Mouse (Mus musculus): ENCODE measurements at regions not wholly inside any gene's neighbourhood (a gene's known extent, or its start where the extent isn't known, plus 50 kb on each side); places are given as distances from the start of the nearest gene placed in this dataset.

GRCm38 (mm10) chr16:93035626-93036025, 209.7 kb upstream of the Runx1 start:
- H3K36me3 ChIP-seq (ENCODE audit: control insufficient read depth, insufficient read depth, low read length, poor library complexity, severe bottlenecking), result no peaks in the 10 kb centered on the region
- H3K27ac ChIP-seq (ENCODE audit: insufficient read depth, low read depth, low read length, poor library complexity, severe bottlenecking), result no peak overlapping the region
- no peaks in the 10 kb centered on the region for H3K4me1 ChIP-seq (ENCODE audit: control insufficient read depth in 2 of 2, insufficient read depth in 2 of 2, low read length in 2 of 2, poor library complexity in 1 of 2)
- H3K4me3 ChIP-seq (ENCODE audit: insufficient read depth in 1 of 2, low read depth in 1 of 2, low read length in 2 of 2, poor library complexity in 1 of 2, severe bottlenecking in 1 of 2), result no peak overlapping the region
- DNase-seq (ENCODE audit: low read depth, low spot score), result no peak
- H3K9ac ChIP-seq (ENCODE audit: insufficient read depth, low read depth, low read length, poor library complexity, severe bottlenecking), result no peak overlapping the region
- TF ChIP-seq ZNF384 (IDR thresholded peaks at IDR 0.05; ENCODE audit: low read depth, low read length), result no peak
- no peak for TF ChIP-seq ZC3H11A (IDR thresholded peaks at IDR 0.05; ENCODE audit: borderline replicate concordance, low read depth, low read length)
- TF ChIP-seq CHD2 (IDR thresholded peaks at IDR 0.05; ENCODE audit: low read depth, low read length), result no peak
- no peak for TF ChIP-seq MAFK (IDR thresholded peaks at IDR 0.05; ENCODE audit: insufficient read depth, low read depth, low read length)
- TF ChIP-seq HCFC1 (IDR thresholded peaks at IDR 0.05; ENCODE audit: borderline replicate concordance, insufficient read depth, low read length), result no peak
- in situ Hi-C loops (cut with MboI; ENCODE audit: low sequenced_read_pairs in 2 of 2, unreplicated experiment in 2 of 2), result no loop called here
- H3K9me3 ChIP-seq (ENCODE audit: control insufficient read depth, insufficient read depth, low read depth, low read length), result no peaks in the 10 kb centered on the region

- Histone ChIP-seq H3K36me3 (ENCODE audit: control insufficient read depth, insufficient read depth, low read length, poor library complexity, severe bottlenecking) (no peaks in the 10 kb centered on the region), H3K9ac (ENCODE audit: insufficient read depth, low read depth, low read length, poor library complexity, severe bottlenecking) (no peak overlapping the region), H3K27ac (ENCODE audit: insufficient read depth, low read depth, low read length, poor library complexity, severe bottlenecking) (no peak overlapping the region), H3K4me3 (ENCODE audit: insufficient read depth in 1 of 2, low read depth in 1 of 2, low read length in 2 of 2, poor library complexity in 1 of 2, severe bottlenecking in 1 of 2) (no peak overlapping the region), H3K4me1 (ENCODE audit: control insufficient read depth in 2 of 2, insufficient read depth in 2 of 2, low read length in 2 of 2, poor library complexity in 1 of 2) (no peaks in the 10 kb centered on the region), H3K9me3 (ENCODE audit: control insufficient read depth, insufficient read depth, low read depth, low read length) (no peaks in the 10 kb centered on the region)
- in situ Hi-C loops (cut with MboI; ENCODE audit: low sequenced_read_pairs in 2 of 2, unreplicated experiment in 2 of 2), result no loop called here
- TF ChIP-seq CHD2 (IDR thresholded peaks at IDR 0.05; ENCODE audit: low read depth, low read length) (no peak), HCFC1 (IDR thresholded peaks at IDR 0.05; ENCODE audit: borderline replicate concordance, insufficient read depth, low read length) (no peak), ZNF384 (IDR thresholded peaks at IDR 0.05; ENCODE audit: low read depth, low read length) (no peak)
- DNase-seq (ENCODE audit: low read depth, low spot score), result no peak
Observed at GRCm38 (mm10) chr16:93033943-93034342, 208.0 kb upstream of the Runx1 start.

DNA sequence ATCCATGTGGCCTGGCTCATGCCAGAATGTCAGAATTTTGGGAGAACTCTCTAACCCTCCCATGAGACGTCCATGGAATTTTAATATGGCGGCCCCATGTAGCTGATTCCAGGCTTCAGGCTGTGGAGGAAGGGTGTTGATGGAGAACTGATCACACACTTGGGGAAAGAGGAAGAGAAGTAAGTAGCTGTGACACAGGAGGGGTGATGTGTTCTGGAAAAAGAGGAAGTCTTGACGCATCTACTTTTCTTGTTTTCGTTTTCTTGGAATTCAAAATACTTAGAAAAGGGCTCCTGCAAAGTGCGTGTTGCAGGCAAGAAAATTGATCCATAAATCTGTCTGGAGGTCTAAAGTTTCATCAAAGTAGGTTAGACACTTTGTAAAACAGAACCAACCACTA, 205.7 kb upstream of the Runx1 start:
- Histone ChIP-seq H3K4me1 (ENCODE audit: control insufficient read depth in 2 of 2, insufficient read depth in 2 of 2, low read length in 2 of 2, poor library complexity in 1 of 2) (no peaks in the 10 kb centered on the region), H3K9ac (ENCODE audit: insufficient read depth, low read depth, low read length, poor library complexity, severe bottlenecking) (no peak overlapping the region), H3K36me3 (ENCODE audit: control insufficient read depth, insufficient read depth, low read length, poor library complexity, severe bottlenecking) (no peaks in the 10 kb centered on the region), H3K4me3 (ENCODE audit: insufficient read depth in 1 of 2, low read depth in 1 of 2, low read length in 2 of 2, poor library complexity in 1 of 2, severe bottlenecking in 1 of 2) (no peak overlapping the region), H3K27ac (ENCODE audit: insufficient read depth, low read depth, low read length, poor library complexity, severe bottlenecking) (no peak overlapping the region), H3K9me3 (ENCODE audit: control insufficient read depth, insufficient read depth, low read depth, low read length) (no peaks in the 10 kb centered on the region)
- in situ Hi-C loops (cut with MboI; ENCODE audit: low sequenced_read_pairs in 2 of 2, unreplicated experiment in 2 of 2), result no loop called here
- no peak for DNase-seq (ENCODE audit: low read depth, low spot score)
- TF ChIP-seq ZC3H11A (IDR thresholded peaks at IDR 0.05; ENCODE audit: borderline replicate concordance, low read depth, low read length) (no peak), ZNF384 (IDR thresholded peaks at IDR 0.05; ENCODE audit: low read depth, low read length) (no peak), MAFK (IDR thresholded peaks at IDR 0.05; ENCODE audit: insufficient read depth, low read depth, low read length) (no peak), HCFC1 (IDR thresholded peaks at IDR 0.05; ENCODE audit: borderline replicate concordance, insufficient read depth, low read length) (no peak), CHD2 (IDR thresholded peaks at IDR 0.05; ENCODE audit: low read depth, low read length) (no peak)

GRCm38 (mm10) chr16:93028640-93029039, 202.7 kb upstream of the Runx1 start:
- TF ChIP-seq CHD2 (IDR thresholded peaks at IDR 0.05; ENCODE audit: low read depth, low read length) (no peak), ZNF384 (IDR thresholded peaks at IDR 0.05; ENCODE audit: low read depth, low read length) (no peak), ZC3H11A (IDR thresholded peaks at IDR 0.05; ENCODE audit: borderline replicate concordance, low read depth, low read length) (no peak), MAFK (IDR thresholded peaks at IDR 0.05; ENCODE audit: insufficient read depth, low read depth, low read length) (no peak), HCFC1 (IDR thresholded peaks at IDR 0.05; ENCODE audit: borderline replicate concordance, insufficient read depth, low read length) (no peak)
- no peak overlapping the region for H3K4me3 ChIP-seq (ENCODE audit: insufficient read depth in 1 of 2, low read depth in 1 of 2, low read length in 2 of 2, poor library complexity in 1 of 2, severe bottlenecking in 1 of 2)
- in situ Hi-C loops (cut with MboI; ENCODE audit: low sequenced_read_pairs in 2 of 2, unreplicated experiment in 2 of 2), result no loop called here

GRCm38 (mm10) chr16:93028016-93028415, 202.1 kb upstream of the Runx1 start:
- in situ Hi-C loops (cut with MboI; ENCODE audit: low sequenced_read_pairs in 2 of 2, unreplicated experiment in 2 of 2), result no loop called here
- Histone ChIP-seq H3K4me1 (ENCODE audit: control insufficient read depth in 2 of 2, insufficient read depth in 2 of 2, low read length in 2 of 2, poor library complexity in 1 of 2) (no peaks in the 10 kb centered on the region), H3K4me3 (ENCODE audit: insufficient read depth in 1 of 2, low read depth in 1 of 2, low read length in 2 of 2, poor library complexity in 1 of 2, severe bottlenecking in 1 of 2) (no peak overlapping the region), H3K9ac (ENCODE audit: insufficient read depth, low read depth, low read length, poor library complexity, severe bottlenecking) (no peak overlapping the region), H3K9me3 (ENCODE audit: control insufficient read depth, insufficient read depth, low read depth, low read length) (no peaks in the 10 kb centered on the region), H3K27ac (ENCODE audit: insufficient read depth, low read depth, low read length, poor library complexity, severe bottlenecking) (no peak overlapping the region), H3K36me3 (ENCODE audit: control insufficient read depth, insufficient read depth, low read length, poor library complexity, severe bottlenecking) (no peaks in the 10 kb centered on the region)
- no peak for DNase-seq (ENCODE audit: low read depth, low spot score)
- no peak for TF ChIP-seq ZNF384 (IDR thresholded peaks at IDR 0.05; ENCODE audit: low read depth, low read length)
- TF ChIP-seq HCFC1 (IDR thresholded peaks at IDR 0.05; ENCODE audit: borderline replicate concordance, insufficient read depth, low read length), result no peak
- no peak for TF ChIP-seq ZC3H11A (IDR thresholded peaks at IDR 0.05; ENCODE audit: borderline replicate concordance, low read depth, low read length)
- TF ChIP-seq CHD2 (IDR thresholded peaks at IDR 0.05; ENCODE audit: low read depth, low read length), result no peak
- TF ChIP-seq MAFK (IDR thresholded peaks at IDR 0.05; ENCODE audit: insufficient read depth, low read depth, low read length), result no peak

More at GRCm38 (mm10) chr16:93028640-93029039, 202.7 kb upstream of the Runx1 start:
- Histone ChIP-seq H3K27ac (ENCODE audit: insufficient read depth, low read depth, low read length, poor library complexity, severe bottlenecking) (no peak overlapping the region), H3K36me3 (ENCODE audit: control insufficient read depth, insufficient read depth, low read length, poor library complexity, severe bottlenecking) (no peaks in the 10 kb centered on the region), H3K9ac (ENCODE audit: insufficient read depth, low read depth, low read length, poor library complexity, severe bottlenecking) (no peak overlapping the region), H3K9me3 (ENCODE audit: control insufficient read depth, insufficient read depth, low read depth, low read length) (no peaks in the 10 kb centered on the region), H3K4me1 (ENCODE audit: control insufficient read depth in 2 of 2, insufficient read depth in 2 of 2, low read length in 2 of 2, poor library complexity in 1 of 2) (no peaks in the 10 kb centered on the region)
- DNase-seq (ENCODE audit: low read depth, low spot score), result no peak
